Mouse (Mus musculus) spleen, postnatal 14 days (tissue): ENCODE measurements around the gene Mms19.

ENCODE experiments used
- DNase-seq, 2 experiments: peaks; one replicate each; pipeline ENCODE4 v3.0.0; 2021 to 2022; ENCODE audit warnings: low spot score in 2 of 2

Mms19 gene

DNA sequence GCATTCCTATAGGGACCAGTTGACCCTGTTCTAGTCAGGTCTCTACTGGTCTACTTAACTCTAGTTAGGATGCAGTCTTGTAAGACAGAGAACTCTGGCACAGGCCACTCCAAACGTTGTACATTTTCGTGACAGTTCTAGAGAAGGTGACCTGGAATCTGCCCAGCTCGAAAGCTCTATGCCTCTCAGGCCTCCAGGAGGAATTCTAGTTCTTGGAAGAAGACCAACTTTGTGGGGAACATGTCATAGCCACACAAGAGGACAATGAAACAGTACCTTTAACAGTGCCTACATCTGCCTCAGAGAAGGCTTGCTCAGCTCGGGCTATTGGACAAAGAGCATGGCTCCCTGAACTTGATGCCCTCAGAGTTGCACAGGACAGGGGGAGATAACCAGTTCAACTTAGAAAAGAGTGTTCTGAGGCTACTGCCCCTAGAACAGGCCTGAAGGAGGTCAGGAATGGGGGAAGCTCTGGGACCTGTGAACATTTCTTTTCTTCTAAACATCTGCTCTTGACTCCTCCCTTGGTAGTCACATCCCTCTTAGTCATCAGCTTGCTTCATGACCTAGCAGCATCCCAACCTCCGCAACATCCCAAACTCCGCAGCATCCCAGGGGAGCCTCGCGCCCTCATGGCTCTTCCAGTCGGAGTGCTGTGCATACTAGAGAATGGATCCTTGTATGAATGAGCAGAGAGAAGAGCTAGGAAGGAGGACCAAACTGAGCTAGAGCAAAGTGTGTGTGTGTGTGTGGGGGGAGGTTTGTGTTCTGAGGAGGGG, 18.0 kb upstream of the Mms19 start:
- no peak for DNase-seq

DNA sequence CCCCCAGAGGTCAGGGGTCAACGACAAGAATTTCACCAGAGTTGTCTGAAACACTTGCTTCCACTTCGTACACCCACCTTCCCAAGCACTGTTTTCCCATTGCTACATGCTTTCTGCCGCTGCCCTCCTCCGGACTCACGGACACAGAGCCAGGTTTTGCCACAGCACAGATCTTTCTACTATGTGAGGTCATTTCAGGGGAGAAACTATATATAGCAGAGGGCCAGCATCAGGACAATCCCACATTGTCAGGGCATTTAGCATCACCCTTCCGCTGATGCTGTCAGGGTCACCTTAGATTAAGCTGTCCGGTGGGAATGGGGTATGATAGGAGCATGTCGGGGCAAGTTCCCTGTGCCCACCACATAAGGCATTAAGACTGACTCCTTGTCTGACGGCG, 16.1 kb upstream of the Mms19 start:
- DNase-seq = no peak

DNA sequence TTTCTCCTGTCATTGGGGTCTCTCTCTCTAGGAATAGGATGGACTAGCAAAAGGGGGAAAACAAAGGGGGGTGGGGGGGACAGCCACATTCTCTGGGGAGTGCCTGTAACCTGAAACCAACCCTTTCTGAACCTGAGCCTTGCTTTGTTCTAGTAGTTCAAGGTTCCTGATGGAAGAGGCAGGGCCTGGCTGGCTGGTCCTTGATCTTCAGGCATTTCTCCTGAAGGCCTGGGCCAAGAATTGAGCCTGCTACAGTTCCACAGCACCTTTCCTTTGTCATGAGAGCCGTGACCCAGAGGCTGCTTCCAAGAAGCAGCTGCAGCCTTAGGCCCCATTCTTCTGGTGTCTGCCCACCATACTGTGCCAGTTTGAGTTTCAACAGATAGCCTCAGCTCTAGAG, 14.5 kb upstream of the Mms19 start:
- no peak for DNase-seq

DNA sequence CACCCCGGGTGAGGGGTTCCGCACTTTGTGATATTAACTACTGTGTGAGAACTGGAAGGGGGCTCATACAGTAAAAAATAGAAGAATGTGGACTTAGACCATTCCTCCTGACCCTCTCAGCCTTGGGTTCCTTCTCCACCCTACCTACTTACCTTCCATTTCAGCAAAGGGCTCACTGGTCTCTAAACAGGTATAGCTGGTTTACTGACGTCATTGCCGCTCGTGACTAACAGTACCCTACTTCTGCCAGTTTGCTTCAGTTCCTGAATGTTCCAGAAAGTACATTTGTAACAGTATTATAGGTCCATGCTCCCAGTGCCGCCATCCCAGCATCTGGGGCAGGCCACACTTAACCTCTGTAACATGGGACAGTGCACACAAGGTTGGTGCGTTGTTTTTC, 13.1 kb upstream of the Mms19 start:
- no peak for DNase-seq

- DNase-seq = no peak
Measured at GRCm38 (mm10) chr19:41993484-41993883, 12.5 kb upstream of the Mms19 start.

GRCm38 (mm10) chr19:41992971-41993370, 12.0 kb upstream of the Mms19 start:
- no peak for DNase-seq

GRCm38 (mm10) chr19:41991926-41992477, 11.0 kb upstream of the Mms19 start:
- DNase-seq = no peak

GRCm38 (mm10) chr19:41989810-41990209, 8.9 kb upstream of the Mms19 start:
- no peak for DNase-seq

- no peak for DNase-seq
Measured at GRCm38 (mm10) chr19:41987206-41987605, 6.2 kb upstream of the Mms19 start.

- no peak for DNase-seq
Measured at GRCm38 (mm10) chr19:41985994-41986393, 5.0 kb upstream of the Mms19 start.

GRCm38 (mm10) chr19:41982791-41983150, 1.8 kb upstream of the Mms19 start:
- no peak for DNase-seq

DNA sequence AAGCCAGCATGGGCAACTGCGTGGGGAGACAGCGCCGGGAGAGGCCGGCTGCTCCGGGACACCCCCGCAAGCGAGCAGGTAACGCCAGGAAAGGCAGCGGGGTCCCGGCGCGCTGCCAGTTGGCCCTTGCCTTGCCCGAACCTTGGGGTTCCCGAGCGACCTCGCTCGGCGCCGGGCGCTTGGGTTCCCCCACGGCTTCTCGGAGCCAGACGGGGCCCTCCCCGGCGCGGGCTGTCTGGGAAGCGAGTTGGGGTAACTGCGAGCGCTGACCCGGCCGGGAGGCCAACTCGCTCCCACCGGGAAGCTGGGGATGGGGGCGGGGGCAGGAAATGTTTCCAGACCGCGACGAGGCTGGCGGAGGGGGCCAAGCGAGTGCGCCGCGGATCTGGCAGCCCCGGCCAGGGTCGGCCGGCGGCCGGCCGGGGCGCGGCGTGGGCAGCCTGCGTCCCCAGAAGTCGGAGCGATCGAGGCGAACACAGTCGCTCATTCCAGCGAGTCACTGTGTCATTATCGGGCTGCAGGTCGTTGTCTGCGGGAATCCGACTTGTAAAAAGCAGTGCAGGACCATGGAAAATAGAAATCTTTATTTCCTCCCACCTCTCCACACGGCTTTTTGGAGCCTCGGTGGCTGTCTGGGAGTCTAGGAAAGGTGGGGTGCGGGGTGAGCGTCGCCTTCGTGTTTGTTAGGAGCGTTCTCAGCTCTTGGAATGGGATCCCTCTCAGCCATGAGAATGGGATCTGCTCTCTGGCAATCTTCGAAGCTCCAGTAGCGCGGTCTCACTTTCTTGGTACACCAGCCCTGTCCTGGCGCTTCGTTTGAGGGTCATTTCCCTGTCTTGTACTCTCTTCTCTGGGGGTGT, 1.2 kb upstream of the Mms19 start:
- DNase-seq = peak in 1 of 2 experiments; percentile 24

- DNase-seq = no peak
Measured at GRCm38 (mm10) chr19:41981595-41981927, 604 bp upstream of the Mms19 start, which contains the start of gene Ubtd1. Gene Ubtd1 (plus strand): TSS chr19:41981763.

- DNase-seq = peak; percentile 9 to 13
Measured at GRCm38 (mm10) chr19:41980422-41980818, 537 bp downstream of the Mms19 start.

- no peak for DNase-seq
Measured at GRCm38 (mm10) chr19:41973891-41974794, 6.8 kb downstream of the Mms19 start.

DNA sequence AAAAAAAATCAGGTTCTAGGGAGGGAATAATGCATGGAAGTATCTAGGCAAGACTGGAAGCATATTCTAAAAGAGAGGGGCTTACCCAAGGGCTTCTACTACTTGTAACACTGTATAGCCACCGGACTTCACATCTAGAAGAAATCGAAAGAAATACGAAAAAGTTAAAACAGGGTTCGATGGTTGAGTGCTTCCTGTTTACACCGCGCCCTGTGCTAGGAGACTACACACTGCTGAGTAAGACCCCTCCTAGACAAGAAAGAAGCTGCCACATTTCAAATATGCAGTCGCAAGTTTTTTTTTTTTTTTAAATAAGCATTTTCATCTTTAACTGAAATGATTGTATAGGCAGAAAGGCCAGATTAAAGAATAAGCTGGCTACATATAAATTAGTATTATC, 11.3 kb downstream of the Mms19 start:
- no peak for DNase-seq

GRCm38 (mm10) chr19:41953574-41953973, 27.4 kb downstream of the Mms19 start:
- no peak for DNase-seq

DNA sequence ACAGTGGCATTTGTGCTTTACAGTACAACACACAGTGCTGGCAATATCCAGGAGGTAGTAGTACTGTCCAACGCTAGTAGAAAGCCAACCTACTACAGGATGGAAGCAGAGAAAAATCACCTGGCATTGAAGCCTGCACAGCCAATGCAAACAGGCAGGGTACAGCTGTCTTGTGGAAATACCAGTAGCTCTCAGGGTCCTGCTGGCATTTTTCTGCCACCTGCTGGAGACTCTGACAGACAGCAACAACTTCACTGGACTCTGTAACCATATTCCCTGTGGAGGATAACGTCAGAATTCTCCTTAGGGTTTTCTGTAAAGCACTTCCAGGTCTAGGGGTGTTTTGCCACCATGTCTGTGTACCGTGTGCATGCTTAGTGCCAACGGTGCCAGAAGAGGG, 28.7 kb downstream of the Mms19 start:
- no peak for DNase-seq

- DNase-seq = no peak
Measured at GRCm38 (mm10) chr19:41943841-41944240, 37.1 kb downstream of the Mms19 start.

GRCm38 (mm10) chr19:41938539-41938938, 42.4 kb downstream of the Mms19 start:
- no peak for DNase-seq

- DNase-seq = no peak
Measured at GRCm38 (mm10) chr19:41935921-41936320, 45.0 kb downstream of the Mms19 start.

DNA sequence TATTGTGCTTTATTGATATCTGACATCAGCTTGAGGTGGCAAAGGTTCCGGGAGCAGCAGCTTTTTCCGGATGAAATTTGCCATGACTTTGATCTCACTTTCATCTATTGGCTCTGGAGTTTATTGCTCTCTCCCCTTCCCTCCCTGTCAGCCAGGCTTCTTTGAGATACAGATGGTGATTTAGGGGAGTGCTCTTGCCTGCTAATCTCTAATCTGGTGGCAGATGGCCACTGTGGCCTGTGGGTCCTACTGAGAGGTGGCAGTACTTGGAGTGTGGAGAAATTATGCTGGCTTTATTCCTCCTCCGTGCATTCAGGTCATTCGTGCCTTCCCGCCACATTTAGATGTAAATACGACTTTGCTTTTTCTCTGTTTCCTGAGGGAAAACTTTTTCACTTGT, 46.8 kb downstream of the Mms19 start:
- no peak for DNase-seq
